Mouse (Mus musculus) limb, embryonic 15.5 days (tissue): ENCODE data around the gene Tulp1. TPM values are rescaled to one million over a fixed set of nuclear protein-coding genes. Genes with fewer than 3 reads are reported as not detected.

ENCODE experiments used
- ATAC-seq: fragments of 200-750 bp; cut with Nextera tagmentation; 2 replicates; pipeline ENCODE4 v1.8.0; 2017; ENCODE audit warnings: low read depth, moderate TSS enrichment; ENCODE audit not compliant: insufficient number of reproducible peaks, low FRiP score, low TSS enrichment
- H3K27ac ChIP-seq: fragments of 300-500 bp; sonication (generic); 2 replicates; pipeline ENCODE4 v1.5.1; 2015; ENCODE audit warnings: moderate library complexity, mild to moderate bottlenecking, inconsistent platforms
- H3K27me3 ChIP-seq: fragments of 300-500 bp; sonication (generic); 2 replicates; pipeline ENCODE4 v1.6.1; 2015; ENCODE audit warnings: inconsistent platforms
- H3K36me3 ChIP-seq: fragments of 300-500 bp; sonication (generic); 2 replicates; pipeline ENCODE4 v1.6.1; 2015; ENCODE audit warnings: inconsistent platforms
- H3K4me1 ChIP-seq: fragments of 300-500 bp; sonication (generic); 2 replicates; pipeline ENCODE4 v1.6.1; 2015; ENCODE audit warnings: inconsistent platforms
- H3K4me2 ChIP-seq: fragments of 300-500 bp; sonication (generic); 2 replicates; pipeline ENCODE4 v1.6.1; 2015; ENCODE audit warnings: mild to moderate bottlenecking, inconsistent platforms
- H3K4me3 ChIP-seq: fragments of 300-500 bp; sonication (generic); 2 replicates; pipeline ENCODE4 v1.5.1; 2015; ENCODE audit warnings: mild to moderate bottlenecking, inconsistent platforms
- H3K9ac ChIP-seq: fragments of 300-500 bp; sonication (generic); 2 replicates; pipeline ENCODE4 v1.6.1; 2015; ENCODE audit warnings: inconsistent platforms
- H3K9me3 ChIP-seq: fragments of 300-500 bp; sonication (generic); 2 replicates; pipeline ENCODE4 v1.6.1; 2016; ENCODE audit warnings: inconsistent platforms
- WGBS: fragments of 180-500 bp; shearing (Covaris S2); methylation state at CpG from one replicate; pipeline ENCODE4 v1.1.7; 2015; 5-methylcytosine and 5-hydroxymethylcytosine counted together
- polyA plus RNA-seq: library from polyadenylated mRNA; unstranded; fragments of >200 nt; fragmentation: Nextera tagmentation; extraction: Ambion mirVana; gene quantifications from 2 replicates; pipeline ENCODE4 v1.2.1, GENCODE M21; 2015

The Tulp1 gene
- polyA plus RNA-seq, 1 experiment from 2014 or later = 6.2 TPM

DNA sequence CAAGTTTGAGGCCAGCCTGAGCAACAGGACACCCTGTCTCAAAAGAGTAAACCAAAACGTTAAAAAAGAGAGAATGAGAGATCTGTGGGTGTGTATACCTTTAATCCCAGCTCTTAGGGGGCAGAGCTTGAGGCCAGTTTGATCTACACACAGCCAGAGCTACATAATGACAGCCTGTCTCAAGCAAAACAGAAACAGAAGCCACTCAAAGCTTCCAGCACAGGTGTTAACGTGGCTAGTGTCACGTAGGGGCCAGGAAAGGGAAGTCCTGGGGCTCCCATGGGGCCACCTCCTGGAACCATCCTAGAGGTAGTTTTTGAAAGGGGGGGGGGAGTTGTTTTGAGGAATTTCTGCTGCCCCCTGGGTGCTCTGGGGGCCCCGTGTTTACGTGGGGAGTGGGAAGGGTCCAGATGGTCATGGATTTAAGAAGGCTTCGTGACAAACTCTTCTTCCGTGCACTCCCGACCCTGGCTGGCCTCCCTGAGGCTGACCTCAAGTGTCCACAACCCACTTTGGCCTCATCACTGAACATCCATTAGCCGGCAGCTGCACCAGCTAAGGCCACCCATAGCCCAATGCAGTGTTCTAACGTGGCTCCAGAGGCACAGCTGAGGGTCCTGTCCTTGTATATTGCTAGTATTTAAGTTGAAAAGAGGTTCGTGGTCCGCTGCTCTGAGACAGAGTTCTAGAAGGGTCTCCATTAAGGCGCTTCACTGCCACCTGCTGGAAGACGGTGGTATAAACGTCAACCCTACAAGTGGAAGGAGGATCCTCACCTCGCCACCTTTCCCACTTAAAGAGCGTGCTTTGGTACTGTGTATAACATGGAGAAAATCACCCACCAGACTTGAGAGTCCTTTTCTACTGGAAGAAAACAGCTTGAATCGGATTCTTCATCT lies 56.5 kb downstream of the Tulp1 start:
- WGBS = 10% methylated on average over 18 of the region's 18 CpGs
- H3K9me3 ChIP-seq = no peaks in the 10 kb centered on the region
- no peaks in the 10 kb centered on the region for H3K36me3 ChIP-seq
- H3K27ac ChIP-seq = peak overlapping the region; percentile 38; the same call in 1 of the 2 replicates
- peaks cover 11% of the 10 kb centered on the region for H3K4me1 ChIP-seq
- 0 out of 2 replicates have a peak overlapping the region, but pooled peaks have one; percentile 20 for H3K4me2 ChIP-seq
- no peak overlapping the region for H3K4me3 ChIP-seq
- no peak overlapping the region for H3K9ac ChIP-seq
- no peak for ATAC-seq
- H3K27me3 ChIP-seq = no peaks in the 10 kb centered on the region

DNA sequence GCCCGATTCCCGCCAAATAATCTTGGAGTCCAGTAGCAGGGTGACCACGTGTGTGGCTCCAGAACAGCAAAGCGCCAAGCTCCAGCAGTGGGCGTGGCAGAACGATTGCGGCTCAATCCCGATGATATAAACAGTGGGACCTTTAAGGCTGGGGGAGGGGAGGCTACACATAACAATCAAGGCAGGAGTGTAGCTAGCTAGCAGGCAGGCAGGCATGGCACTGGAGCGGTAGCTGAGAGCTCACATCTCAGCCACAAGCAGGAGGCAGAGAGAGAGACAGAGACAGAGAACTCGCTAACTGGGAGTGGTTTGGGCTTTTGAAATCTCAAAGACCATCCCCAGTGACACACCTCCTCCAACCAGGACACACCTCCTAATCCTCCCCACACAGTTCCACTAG lies 59.9 kb downstream of the Tulp1 start:
- WGBS = 58% methylated on average over 10 of the region's 10 CpGs
- H3K4me1 ChIP-seq = peaks cover 11% of the 10 kb centered on the region
- no peak overlapping the region for H3K9ac ChIP-seq
- ATAC-seq = no peak
- H3K9me3 ChIP-seq = no peaks in the 10 kb centered on the region
- H3K36me3 ChIP-seq = peaks cover 11% of the 10 kb centered on the region
- no peak overlapping the region for H3K4me3 ChIP-seq
- H3K4me2 ChIP-seq = no peak overlapping the region
- no peaks in the 10 kb centered on the region for H3K27me3 ChIP-seq
- no peak overlapping the region for H3K27ac ChIP-seq

Other genes starting within 250 kb of the Tulp1 start
- 4.2 and 6.9 TPM in 2 replicates for gene Scube3, start 223.1 kb downstream of the Tulp1 start, polyA plus RNA-seq
- 30.9 and 33.6 TPM in 2 replicates for gene Zfp523, start 188.1 kb downstream of the Tulp1 start, polyA plus RNA-seq
- 19.2 and 20.5 TPM in 2 replicates for gene Def6, start 157.4 kb downstream of the Tulp1 start, polyA plus RNA-seq
- 3.4 and 3.6 TPM in 2 replicates for gene Ppard, start 132.5 kb downstream of the Tulp1 start, polyA plus RNA-seq
- 30.6 and 33.9 TPM in 2 replicates for gene Fance, start 51.7 kb downstream of the Tulp1 start, polyA plus RNA-seq
- 509 and 665 TPM in 2 replicates for gene Rpl10a, start 36.8 kb downstream of the Tulp1 start, polyA plus RNA-seq
- 15.5 and 16.2 TPM in 2 replicates for gene Tead3, start 14.4 kb downstream of the Tulp1 start, polyA plus RNA-seq
- gene Fkbp5, start 152.3 kb upstream of the Tulp1 start, polyA plus RNA-seq = 29.8 and 42.1 TPM in 2 replicates
- not detected in 2 replicates for gene Armc12, start 165.6 kb upstream of the Tulp1 start, polyA plus RNA-seq
- not detected in 2 replicates for gene Clpsl2, start 184.2 kb upstream of the Tulp1 start, polyA plus RNA-seq
- 0.47 and 1.8 TPM in 2 replicates for gene Clps, start 195.5 kb upstream of the Tulp1 start, polyA plus RNA-seq
- 0.40 and 0.60 TPM in 2 replicates for gene Lhfpl5, start 210.4 kb upstream of the Tulp1 start, polyA plus RNA-seq